Mouse (Mus musculus) embryonic fibroblast, embryonic 13.5 days (primary cell): ENCODE data around the gene B3gnt5.
"Not testable (repeated sequence)": the region's sequence is repeated elsewhere in the genome, so short reads cannot be mapped to it uniquely, and the experiment has no call there.

Experiments
- CTCF ChIP-seq: IDR thresholded peaks from 2 replicates; pipeline ENCODE4 v1.5.1; 2011; ENCODE audit warnings: mild to moderate bottlenecking, control low read depth, low read length, moderate library complexity, borderline replicate concordance; ENCODE audit not compliant: insufficient read depth
- POLR2A ChIP-seq: IDR thresholded peaks from 2 replicates; pipeline ENCODE4 v1.6.1; 2011; ENCODE audit warnings: low read depth, mild to moderate bottlenecking, control low read depth, low read length, moderate library complexity

DNA sequence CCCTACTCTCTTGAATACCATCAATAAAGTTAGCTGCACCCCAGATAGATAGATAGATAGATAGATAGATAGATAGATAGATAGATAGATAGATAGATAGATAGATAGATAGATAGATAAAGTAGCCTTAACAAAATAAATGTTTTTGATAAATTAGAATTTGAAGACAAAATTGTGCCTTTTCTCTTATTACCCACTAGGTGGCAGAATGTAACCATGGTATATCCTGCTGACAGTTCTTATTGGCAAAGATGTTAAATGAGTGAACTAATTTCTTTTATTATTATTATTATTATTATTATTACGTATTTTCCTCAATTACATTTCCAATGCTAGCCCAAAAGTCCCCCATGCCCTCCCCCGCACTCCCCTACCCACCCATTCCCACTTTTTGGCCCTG lies 35.9 kb upstream of the B3gnt5 start:
- TF ChIP-seq POLR2A, CTCF: not testable (repeated sequence)
